Mouse (Mus musculus) megakaryocyte, embryonic 14.5 days (primary cell): Measurements from ENCODE around the gene Spopl. TPM values are rescaled to one million over a fixed set of nuclear protein-coding genes. Genes with fewer than 3 reads are reported as not detected.
"Not testable (repeated sequence)": the region's sequence is repeated elsewhere in the genome, so short reads cannot be mapped to it uniquely, and the experiment has no call there.

Experiments
- H3K27me3 ChIP-seq: replicated peaks from 2 replicates; pipeline ENCODE3; 2012; ENCODE audit warnings: inconsistent platforms
- H3K36me3 ChIP-seq: replicated peaks from 2 replicates; pipeline ENCODE3; 2012; ENCODE audit warnings: low read length, inconsistent platforms, mixed read lengths
- H3K4me1 ChIP-seq: 2 replicates; pipeline ENCODE4 v1.6.1; 2012; ENCODE audit warnings: inconsistent platforms
- H3K4me3 ChIP-seq: replicated peaks from 2 replicates; pipeline ENCODE3; 2012; ENCODE audit warnings: moderate library complexity, mild to moderate bottlenecking, inconsistent platforms
- H3K9me3 ChIP-seq: 2 replicates; pipeline ENCODE4 v1.6.1; 2012; ENCODE audit warnings: inconsistent platforms
- FLI1 ChIP-seq: IDR thresholded peaks from 2 replicates; pipeline ENCODE4 v1.6.1; 2012; ENCODE audit warnings: low read length, inconsistent platforms, mixed read lengths
- GATA1 ChIP-seq: IDR thresholded peaks from 3 replicates; pipeline ENCODE4 v1.6.1; 2012; ENCODE audit warnings: mixed read lengths, low read length, inconsistent platforms, borderline replicate concordance
- polyA plus RNA-seq: library from polyadenylated mRNA; stranded (reverse); fragments of >175 nt; gene quantifications from 2 replicates; pipeline ENCODE4 v1.2.3, GENCODE M21; 2012; ENCODE audit warnings: low replicate concordance; ENCODE audit not compliant: insufficient read depth

Spopl gene
- polyA plus RNA-seq = 0.32 and 3.9 TPM in 2 replicates

GRCm38 (mm10) chr2:23571302-23572156, at the start of gene Spopl:
Gene Spopl (minus strand): TSS chr2:23572106.
- peak within 1 kb of the TSS; percentile 96 for H3K4me3 ChIP-seq
- TF ChIP-seq GATA1 (no peak), FLI1 (no peak)
- no peaks in the 10 kb centered on the region for H3K27me3 ChIP-seq
- peaks cover 19% of the 10 kb centered on the region for H3K4me1 ChIP-seq
- H3K36me3 ChIP-seq = peaks cover 11% of the 10 kb centered on the region
- no peaks in the 10 kb centered on the region for H3K9me3 ChIP-seq

GRCm38 (mm10) chr2:23620128-23620527, 48.2 kb upstream of the Spopl start:
- Histone ChIP-seq H3K36me3 (no peaks in the 10 kb centered on the region), H3K27me3 (no peaks in the 10 kb centered on the region), H3K4me3 (no peak overlapping the region), H3K4me1 (no peaks in the 10 kb centered on the region), H3K9me3 (peaks cover 10% of the 10 kb centered on the region)
- no peak for TF ChIP-seq GATA1
- no peak for TF ChIP-seq FLI1

- Histone ChIP-seq H3K4me1 (no peaks in the 10 kb centered on the region), H3K27me3 (no peaks in the 10 kb centered on the region), H3K4me3 (no peak overlapping the region), H3K36me3 (no peaks in the 10 kb centered on the region), H3K9me3 (peaks cover 10% of the 10 kb centered on the region)
- TF ChIP-seq FLI1 (no peak), GATA1 (no peak)
These were observed 46.1 kb upstream of the Spopl start for GRCm38 (mm10) chr2:23617989-23618388.

GRCm38 (mm10) chr2:23605391-23605790, 33.5 kb upstream of the Spopl start:
- H3K4me3 ChIP-seq = no peak overlapping the region
- H3K4me1 ChIP-seq = no peaks in the 10 kb centered on the region
- no peaks in the 10 kb centered on the region for H3K27me3 ChIP-seq
- H3K9me3 ChIP-seq = no peaks in the 10 kb centered on the region
- no peaks in the 10 kb centered on the region for H3K36me3 ChIP-seq
- TF ChIP-seq GATA1 = no peak
- no peak for TF ChIP-seq FLI1

DNA sequence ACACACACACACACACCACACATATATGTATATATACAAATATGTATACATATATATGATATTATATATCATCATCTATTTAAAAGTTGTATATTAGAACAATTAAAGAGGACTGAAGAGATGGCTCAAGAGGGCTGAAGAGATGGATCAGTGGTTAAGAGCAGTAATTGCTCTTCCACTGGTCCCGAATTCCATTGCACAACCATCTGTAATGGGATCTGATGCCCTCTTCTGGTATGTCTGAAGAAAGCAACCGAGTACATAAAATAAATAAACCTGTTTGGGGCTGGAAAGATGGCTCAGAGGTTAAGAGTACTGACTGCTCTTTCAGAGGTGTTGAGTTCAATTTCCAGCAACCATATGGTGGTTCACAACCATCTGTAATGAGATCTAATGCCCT, 16.9 kb upstream of the Spopl start:
- no peaks in the 10 kb centered on the region for H3K9me3 ChIP-seq
- H3K36me3 ChIP-seq = no peaks in the 10 kb centered on the region
- H3K4me1 ChIP-seq = peaks cover 4% of the 10 kb centered on the region
- TF ChIP-seq FLI1 = no peak
- no peak for TF ChIP-seq GATA1
- no peak overlapping the region for H3K4me3 ChIP-seq
- H3K27me3 ChIP-seq = no peaks in the 10 kb centered on the region

- H3K27me3 ChIP-seq, H3K9me3 ChIP-seq: not testable (repeated sequence)
- peak; percentile 55; the same call in 1 of the 3 replicates for TF ChIP-seq GATA1
- peaks cover 19% of the 10 kb centered on the region for H3K4me1 ChIP-seq
- peak overlapping the region; percentile 96 for H3K4me3 ChIP-seq
- peaks cover 11% of the 10 kb centered on the region for H3K36me3 ChIP-seq
These were observed 239 bp upstream of the Spopl start for GRCm38 (mm10) chr2:23572157-23572532.

DNA sequence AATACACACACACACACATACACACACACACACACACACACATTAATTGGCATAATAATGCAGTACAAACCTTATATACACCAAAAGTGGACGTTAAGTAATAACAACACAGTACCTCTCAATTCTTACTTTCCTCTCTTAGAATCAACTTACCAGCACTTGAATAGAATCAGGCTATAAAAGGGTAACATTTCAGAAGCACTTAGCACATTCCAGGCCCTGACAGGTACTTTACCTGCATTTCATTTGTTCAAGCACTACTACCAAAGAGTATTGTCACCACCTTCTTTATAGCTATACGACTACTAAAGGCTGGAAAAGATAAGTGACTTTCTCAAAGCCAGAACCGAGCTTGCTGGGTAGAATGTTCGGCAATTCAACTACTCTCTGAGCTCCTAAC, 1.3 kb downstream of the Spopl start:
- peak overlapping the region; percentile 96 for H3K4me3 ChIP-seq
- peaks cover 26% of the 10 kb centered on the region for H3K4me1 ChIP-seq
- H3K27me3 ChIP-seq = no peaks in the 10 kb centered on the region
- no peaks in the 10 kb centered on the region for H3K9me3 ChIP-seq
- peaks cover 11% of the 10 kb centered on the region for H3K36me3 ChIP-seq
- no peak for TF ChIP-seq GATA1
- no peak for TF ChIP-seq FLI1

- Histone ChIP-seq H3K4me1 (peaks cover 41% of the 10 kb centered on the region), H3K36me3 (peaks cover 11% of the 10 kb centered on the region), H3K9me3 (no peaks in the 10 kb centered on the region), H3K4me3 (no peak overlapping the region), H3K27me3 (no peaks in the 10 kb centered on the region)
- no peak for TF ChIP-seq FLI1
- no peak for TF ChIP-seq GATA1
These were observed 3.1 kb downstream of the Spopl start for GRCm38 (mm10) chr2:23568775-23569174.

- Histone ChIP-seq H3K27me3 (no peaks in the 10 kb centered on the region), H3K4me3 (peak overlapping the region; percentile 71), H3K9me3 (no peaks in the 10 kb centered on the region), H3K36me3 (peaks cover 31% of the 10 kb centered on the region), H3K4me1 (peaks cover 45% of the 10 kb centered on the region)
- TF ChIP-seq GATA1 (no peak), FLI1 (no peak)
These were observed 6.7 kb downstream of the Spopl start for GRCm38 (mm10) chr2:23565081-23565801.

DNA sequence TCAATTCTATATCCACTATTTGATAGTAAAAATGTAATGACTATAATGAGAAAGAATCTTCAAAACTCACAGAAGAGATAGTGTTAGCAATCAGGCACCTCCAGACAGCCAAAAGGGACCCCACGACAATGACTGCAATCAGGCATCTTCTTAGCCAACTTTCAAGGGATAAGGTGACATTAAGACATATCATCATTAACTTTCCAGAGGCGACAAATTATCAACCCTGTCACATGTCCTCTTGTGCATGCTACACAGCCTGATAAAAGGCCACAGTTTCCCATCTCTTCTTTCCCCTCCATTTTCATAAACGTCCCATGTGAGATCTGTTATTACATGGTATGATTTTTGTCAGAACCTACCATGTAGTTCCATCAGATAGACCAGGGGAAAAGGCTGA, 9.0 kb downstream of the Spopl start:
- Histone ChIP-seq H3K4me3 (no peak overlapping the region), H3K27me3 (no peaks in the 10 kb centered on the region), H3K36me3 (peaks cover 36% of the 10 kb centered on the region), H3K4me1 (peaks cover 39% of the 10 kb centered on the region), H3K9me3 (no peaks in the 10 kb centered on the region)
- TF ChIP-seq FLI1 (no peak), GATA1 (no peak)
